Mouse (Mus musculus): ENCODE measurements around the gene Tex52.

DNA sequence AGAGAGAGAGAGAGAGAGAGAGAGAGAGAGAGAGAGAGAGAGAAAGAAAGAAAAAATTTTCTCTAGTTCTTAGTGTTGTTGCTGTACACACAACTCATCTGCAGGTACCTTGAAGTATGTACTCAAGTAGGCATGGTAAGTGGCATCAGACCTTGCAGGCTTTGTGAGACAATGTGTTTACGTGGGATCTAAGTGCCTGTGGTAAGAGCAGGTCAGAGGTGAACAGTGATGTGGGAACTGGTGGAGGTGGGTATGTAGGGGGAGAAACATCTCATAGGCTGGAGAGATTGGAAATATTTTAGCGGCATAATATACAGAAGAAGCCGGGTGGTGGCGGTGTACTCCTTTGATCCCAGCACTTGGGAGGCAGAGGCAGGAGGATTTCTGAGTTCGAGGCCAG is 52.3 kb downstream of the Tex52 start:
- TF ChIP-seq GATA1 (IDR thresholded peaks at IDR 0.05; ENCODE audit: borderline replicate concordance, low read length), result no peak
- no peak for TF ChIP-seq FLI1 (IDR thresholded peaks at IDR 0.05; ENCODE audit: low read length)
